Mouse (Mus musculus) lung, adult 2 months (tissue): Measurements from ENCODE around the gene Chid1. TPM values are rescaled to one million over a fixed set of nuclear protein-coding genes. Genes with fewer than 3 reads are reported as not detected.
A peak's percentile ranks its signal among the peaks of the same experiment; 100 is the strongest.

Experiments
- DNase-seq: peaks from one replicate; pipeline ENCODE4 v3.0.0; 2022
- H3K4me1 ChIP-seq: fragments of 200-500 bp; 2 replicates; pipeline ENCODE4 v1.6.1; 2011; ENCODE audit warnings: low read length; ENCODE audit not compliant: control insufficient read depth, insufficient read depth
- H3K4me3 ChIP-seq: fragments of 200-500 bp; replicated peaks from 2 replicates; pipeline ENCODE3; 2011; ENCODE audit warnings: low read depth, mild to moderate bottlenecking, control low read depth, low read length; ENCODE audit errors: extremely low read depth
- CTCF ChIP-seq: fragments of 200-500 bp; IDR thresholded peaks from 2 replicates; pipeline ENCODE4 v1.5.1; 2011; ENCODE audit warnings: mild to moderate bottlenecking, low read length, control low read depth; ENCODE audit not compliant: insufficient read depth
- POLR2A ChIP-seq: fragments of 200-500 bp; IDR thresholded peaks from 2 replicates; pipeline ENCODE4 v1.6.1; 2011; ENCODE audit warnings: low read depth, mild to moderate bottlenecking, control low read depth, low read length, borderline replicate concordance; ENCODE audit errors: extremely low read depth
- WGBS: fragments of 180-500 bp; shearing (Covaris S2); methylation state at CpG from one replicate; pipeline ENCODE4 v1.1.7; 2018; 5-methylcytosine and 5-hydroxymethylcytosine counted together
- polyA plus RNA-seq: library from polyadenylated mRNA; depleted of rRNA; stranded (reverse); fragments of >200 nt; gene quantifications from 2 replicates; pipeline ENCODE4 v1.2.3, GENCODE M21; 2012

The Chid1 gene
- polyA plus RNA-seq, 1 experiment: 20.4 TPM

DNA sequence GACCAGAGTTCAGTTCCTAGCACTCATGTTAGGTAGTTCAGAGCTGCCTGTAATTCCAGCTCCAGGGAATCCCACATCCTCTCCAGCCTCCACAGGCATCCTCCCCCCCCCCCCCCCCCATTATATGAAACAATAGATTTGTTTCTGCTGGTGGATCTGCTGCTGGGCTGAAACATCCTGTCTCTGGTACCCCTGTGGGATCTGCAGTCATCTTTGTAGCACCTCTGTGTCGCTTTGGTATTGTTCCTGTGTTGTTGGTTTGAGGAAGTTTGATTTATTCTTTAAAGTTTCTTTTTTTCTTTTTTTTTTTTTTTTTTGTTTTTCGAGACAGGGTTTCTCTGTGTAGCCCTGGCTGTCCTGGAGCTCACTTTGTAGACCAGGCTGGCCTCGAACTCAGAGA, 35.8 kb upstream of the Chid1 start:
- TF ChIP-seq CTCF: no peak
- TF ChIP-seq POLR2A: no peak
- no peak overlapping the region for H3K4me3 ChIP-seq
- 62% methylated on average over 3 of the region's 3 CpGs for WGBS
- H3K4me1 ChIP-seq: peaks cover 11% of the 10 kb centered on the region
- no peak for DNase-seq

DNA sequence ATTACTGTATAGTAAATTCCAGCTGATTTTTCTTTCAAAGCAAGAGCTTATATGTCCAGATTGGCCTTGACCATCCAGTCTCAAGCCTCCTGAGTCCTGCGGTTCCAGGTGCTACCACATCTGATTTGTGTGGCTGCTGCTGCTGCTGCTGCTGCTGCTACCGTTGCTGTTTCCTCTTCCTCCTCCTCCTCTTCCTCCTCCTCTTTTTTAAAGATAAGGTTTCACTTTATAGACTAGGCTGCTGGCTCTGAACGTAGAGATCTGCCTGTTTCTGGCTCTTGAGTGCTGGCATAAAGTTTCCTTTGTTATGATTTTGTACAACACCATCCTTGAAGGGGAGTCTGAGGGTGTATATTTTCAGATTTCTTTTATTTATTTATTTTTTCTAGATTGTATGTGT, 34.4 kb upstream of the Chid1 start:
- Histone ChIP-seq H3K4me3 (no peak overlapping the region), H3K4me1 (peaks cover 11% of the 10 kb centered on the region)
- 19% methylated on average over 3 of the region's 3 CpGs for WGBS
- TF ChIP-seq CTCF (no peak), POLR2A (no peak)
- DNase-seq: no peak

DNA sequence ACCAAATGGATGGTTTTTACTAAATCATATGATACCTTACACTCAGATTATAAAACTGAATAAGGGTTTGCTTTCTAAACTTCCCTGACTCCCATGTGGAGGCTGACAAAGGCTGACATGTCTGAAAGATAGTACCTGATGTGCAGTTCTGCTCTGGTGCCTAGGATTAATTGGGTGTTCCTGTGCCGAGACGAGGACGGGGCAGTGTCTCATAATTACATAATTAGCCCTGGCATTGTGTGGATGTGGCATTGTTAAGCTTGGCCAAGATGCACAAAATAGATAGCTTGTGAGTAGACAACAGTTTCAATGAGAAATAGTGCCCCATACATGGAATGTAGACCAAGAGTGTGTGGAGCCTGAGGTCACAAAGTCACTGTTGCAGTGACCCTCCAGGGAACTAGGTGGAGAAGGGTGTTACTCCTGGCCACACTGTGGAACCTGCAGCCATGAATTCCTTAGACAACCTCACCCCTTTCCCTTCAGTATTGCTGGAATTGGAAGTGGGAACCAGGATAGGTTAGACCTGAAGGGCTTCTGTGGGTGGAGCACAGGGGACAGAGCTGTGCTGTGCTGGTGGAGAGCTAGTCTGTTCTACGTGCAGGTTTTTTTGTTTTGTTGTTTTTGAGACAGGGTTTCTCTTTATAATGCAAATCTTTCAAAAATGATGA, 31.1 kb upstream of the Chid1 start:
- 48% methylated on average over 4 of the region's 4 CpGs for WGBS
- TF ChIP-seq CTCF (no peak), POLR2A (no peak)
- peaks cover 8% of the 10 kb centered on the region; the same call in 1 of the 2 replicates for H3K4me1 ChIP-seq
- no peak overlapping the region for H3K4me3 ChIP-seq
- DNase-seq: no peak

DNA sequence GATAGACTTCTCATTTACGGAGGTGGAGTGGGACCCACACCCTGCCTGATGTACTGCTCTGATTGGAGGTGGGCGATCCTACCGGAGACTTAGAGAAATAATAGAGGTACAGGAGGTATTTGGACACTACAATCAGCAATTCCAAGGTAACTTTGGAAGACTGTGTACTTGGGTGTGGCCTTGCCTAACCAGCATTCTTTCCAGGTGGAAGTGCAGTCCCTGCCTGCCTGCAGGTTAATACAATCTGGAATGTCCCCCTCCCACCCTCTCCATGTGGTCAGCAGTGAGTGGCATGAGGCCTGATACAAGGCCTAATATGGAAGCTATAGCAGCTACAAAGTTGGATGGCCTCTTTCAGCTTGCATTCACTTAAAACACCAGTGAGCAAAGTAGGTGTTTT, 30.3 kb upstream of the Chid1 start:
- WGBS: 81% methylated on average over 3 of the region's 3 CpGs
- no peak for DNase-seq
- TF ChIP-seq POLR2A (no peak), CTCF (no peak)
- H3K4me3 ChIP-seq: no peak overlapping the region
- peaks cover 8% of the 10 kb centered on the region; the same call in 1 of the 2 replicates for H3K4me1 ChIP-seq

GRCm38 (mm10) chr7:141569283-141569803, 29.7 kb upstream of the Chid1 start:
- Histone ChIP-seq H3K4me1 (peaks cover 9% of the 10 kb centered on the region), H3K4me3 (no peak overlapping the region)
- TF ChIP-seq POLR2A: no peak
- TF ChIP-seq CTCF: no peak
- 73% methylated on average over 9 of the region's 9 CpGs for WGBS
- no peak for DNase-seq

DNA sequence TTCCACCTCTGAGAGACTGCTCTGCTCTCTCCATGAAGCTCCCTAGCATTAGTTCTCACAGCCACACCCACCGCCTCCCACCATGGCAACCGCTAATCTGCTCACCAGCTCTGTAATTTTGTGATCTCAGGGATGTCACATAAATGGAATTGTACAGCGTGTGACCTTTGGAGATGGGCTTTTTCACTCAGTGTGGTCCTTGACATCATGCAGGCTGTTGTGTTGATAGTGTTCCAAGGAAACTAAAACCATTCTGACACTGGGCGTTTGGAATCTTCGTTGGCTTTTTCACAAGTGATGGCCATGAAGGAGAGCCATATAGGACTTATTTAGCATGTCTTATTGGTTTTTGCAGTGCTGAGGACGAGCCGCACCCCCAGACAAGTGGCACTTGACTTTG, 26.9 kb upstream of the Chid1 start:
- TF ChIP-seq POLR2A (no peak), CTCF (no peak)
- H3K4me3 ChIP-seq: no peak overlapping the region
- peaks cover 14% of the 10 kb centered on the region for H3K4me1 ChIP-seq
- WGBS: 63% methylated on average over 7 of the region's 7 CpGs
- DNase-seq: no peak

DNA sequence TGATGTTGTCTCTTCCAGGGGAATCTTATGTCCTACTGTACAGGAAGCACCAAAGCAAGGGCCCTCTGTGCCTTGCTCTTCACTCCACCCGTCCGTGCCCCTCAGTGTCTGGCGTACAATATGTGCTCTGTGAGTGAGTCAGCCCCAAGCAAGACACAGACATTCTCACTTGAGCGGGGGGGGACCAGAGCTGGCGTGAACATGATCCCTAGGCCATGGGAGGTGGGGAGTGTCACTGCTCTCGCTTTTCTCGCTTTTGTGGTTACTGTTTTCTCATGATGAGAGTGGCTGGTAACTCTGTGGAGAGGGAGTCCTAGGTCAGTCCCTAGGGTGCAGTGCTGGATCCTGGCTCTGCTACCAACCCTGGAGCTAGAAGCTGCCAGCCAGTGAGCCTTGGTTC, 24.9 kb upstream of the Chid1 start:
- peaks cover 11% of the 10 kb centered on the region for H3K4me1 ChIP-seq
- 49% methylated on average over 7 of the region's 7 CpGs for WGBS
- TF ChIP-seq CTCF (no peak), POLR2A (no peak)
- no peak for DNase-seq
- H3K4me3 ChIP-seq: no peak overlapping the region

GRCm38 (mm10) chr7:141562852-141563427, 23.3 kb upstream of the Chid1 start:
- 2% methylated on average over 21 of the region's 21 CpGs for WGBS
- H3K4me1 ChIP-seq: peaks cover 11% of the 10 kb centered on the region
- DNase-seq: peak; percentile 49
- TF ChIP-seq CTCF (no peak), POLR2A (no peak)
- peak overlapping the region; percentile 88 for H3K4me3 ChIP-seq

GRCm38 (mm10) chr7:141562421-141562851, 22.8 kb upstream of the Chid1 start:
- 2% methylated on average over 33 of the region's 33 CpGs for WGBS
- Histone ChIP-seq H3K4me1 (peaks cover 10% of the 10 kb centered on the region), H3K4me3 (peak overlapping the region; percentile 88)
- no peak for DNase-seq
- no peak for TF ChIP-seq POLR2A
- no peak for TF ChIP-seq CTCF

GRCm38 (mm10) chr7:141561682-141562391, 22.2 kb upstream of the Chid1 start, which contains the start of gene Ap2a2:
TSS of gene Ap2a2 (plus strand) at chr7:141562173.
- H3K4me1 ChIP-seq: peaks cover 6% of the 10 kb centered on the region
- TF ChIP-seq POLR2A (peak; percentile 72), CTCF (no peak)
- peak; percentile 85 for DNase-seq
- under 1% methylated on average over 72 of the region's 72 CpGs for WGBS
- H3K4me3 ChIP-seq: peak within 1 kb of the TSS; percentile 88
